Mouse (Mus musculus) lung, embryonic 16.5 days (tissue): ENCODE results near the gene Timp4. TPM values are rescaled to one million over a fixed set of nuclear protein-coding genes. Genes with fewer than 3 reads are reported as not detected.

Source experiments
- ATAC-seq: fragments of 200-750 bp; cut with Nextera tagmentation; 2 replicates; pipeline ENCODE4 v1.8.0; 2017; ENCODE audit warnings: low read depth, mild to moderate bottlenecking, moderate library complexity
- H3K27ac ChIP-seq: fragments of 300-500 bp; sonication (generic); 2 replicates; pipeline ENCODE4 v1.5.1; 2014; ENCODE audit warnings: mild to moderate bottlenecking, control low read depth, low read length
- H3K27me3 ChIP-seq: fragments of 300-500 bp; sonication (generic); 2 replicates; pipeline ENCODE4 v1.6.1; 2014; ENCODE audit warnings: low read depth, low read length, mixed read lengths; ENCODE audit not compliant: control insufficient read depth, insufficient read depth
- H3K36me3 ChIP-seq: fragments of 300-500 bp; sonication (generic); 2 replicates; pipeline ENCODE4 v1.6.1; 2014; ENCODE audit warnings: low read length; ENCODE audit not compliant: control insufficient read depth, insufficient read depth
- H3K4me1 ChIP-seq: fragments of 300-500 bp; sonication (generic); replicated peaks from 2 replicates; pipeline ENCODE4 v1.6.1; 2014; ENCODE audit warnings: low read length, mixed read lengths; ENCODE audit not compliant: control insufficient read depth, insufficient read depth
- H3K4me2 ChIP-seq: fragments of 300-500 bp; sonication (generic); 2 replicates; pipeline ENCODE4 v1.6.1; 2014; ENCODE audit warnings: low read depth, low read length, control low read depth
- H3K4me3 ChIP-seq: fragments of 300-500 bp; sonication (generic); 2 replicates; pipeline ENCODE4 v1.5.1; 2014; ENCODE audit warnings: mild to moderate bottlenecking, low read length, control low read depth
- H3K9ac ChIP-seq: fragments of 300-500 bp; sonication (generic); 2 replicates; pipeline ENCODE4 v1.6.1; 2014; ENCODE audit warnings: low read length, control low read depth
- H3K9me3 ChIP-seq: fragments of 300-500 bp; sonication (generic); 2 replicates; pipeline ENCODE4 v1.6.1; 2016; ENCODE audit warnings: low read length; ENCODE audit not compliant: control insufficient read depth
- WGBS: fragments of 180-500 bp; shearing (Covaris S2); extraction: QIAGEN DNeasy Blood & Tissue Kit; methylation state at CpG from one replicate; pipeline ENCODE4 v1.1.7; 2014; 5-methylcytosine and 5-hydroxymethylcytosine counted together
- polyA plus RNA-seq: library from polyadenylated mRNA; unstranded; fragments of >200 nt; fragmentation: Nextera tagmentation; extraction: Ambion mirVana; gene quantifications from 2 replicates; pipeline ENCODE4 v1.2.1, GENCODE M21; 2015

The Timp4 gene
- polyA plus RNA-seq, 1 experiment from 2014 or later = 2.3 TPM

DNA sequence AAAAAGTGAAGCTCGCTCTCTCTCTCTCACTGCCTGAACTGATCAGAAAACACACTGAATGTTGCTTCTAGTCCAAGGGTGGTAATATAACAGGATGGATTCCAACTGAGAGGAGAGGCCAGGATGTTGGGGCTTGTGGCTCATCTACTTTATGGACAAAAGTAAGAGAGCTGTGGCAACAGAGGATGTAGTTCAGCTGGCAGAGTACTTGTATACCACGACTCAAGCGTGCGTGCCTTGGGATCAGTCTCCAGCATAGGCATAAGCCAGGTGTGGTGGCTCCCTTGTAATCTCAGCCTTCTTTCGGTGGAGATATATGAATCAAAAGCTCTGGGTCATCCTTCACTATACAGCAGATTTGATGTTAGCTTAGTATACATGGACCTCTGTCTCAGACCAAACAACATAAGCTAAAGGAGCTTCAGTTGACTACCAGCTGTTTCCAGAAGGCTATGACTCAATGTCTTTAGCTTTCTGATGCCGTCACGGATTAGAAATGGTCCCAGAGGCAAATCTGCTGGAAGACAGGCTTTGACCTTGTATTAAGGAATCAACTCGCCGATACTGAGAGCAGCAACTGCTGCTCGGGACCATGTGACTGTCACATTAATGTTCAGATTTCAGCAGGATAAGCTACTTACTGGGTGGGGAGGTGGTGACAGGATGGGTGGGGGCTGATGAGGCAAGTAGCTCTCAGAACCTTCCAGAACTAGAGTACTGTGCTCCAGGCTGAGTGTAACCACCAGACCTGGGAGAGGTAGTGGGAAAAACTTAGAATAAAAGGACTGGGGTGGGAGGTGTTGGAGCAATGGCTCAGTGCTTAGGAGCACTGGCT, 16.8 kb upstream of the Timp4 start:
- Histone ChIP-seq H3K27me3 (no peaks in the 10 kb centered on the region), H3K9ac (no peak overlapping the region), H3K9me3 (no peaks in the 10 kb centered on the region), H3K4me3 (no peak overlapping the region), H3K4me1 (peaks cover 16% of the 10 kb centered on the region), H3K36me3 (no peaks in the 10 kb centered on the region), H3K4me2 (no peak overlapping the region), H3K27ac (no peak overlapping the region)
- WGBS = 82% methylated on average over 10 of the region's 10 CpGs
- no peak for ATAC-seq

- peak; percentile 79 for ATAC-seq
- no peak overlapping the region for H3K27ac ChIP-seq
- no peaks in the 10 kb centered on the region for H3K36me3 ChIP-seq
- 50% methylated on average over 2 of the region's 2 CpGs for WGBS
- H3K4me1 ChIP-seq = peaks cover 16% of the 10 kb centered on the region
- H3K4me3 ChIP-seq = no peak overlapping the region
- no peak overlapping the region for H3K4me2 ChIP-seq
- H3K9me3 ChIP-seq = no peaks in the 10 kb centered on the region
- no peak overlapping the region for H3K9ac ChIP-seq
- H3K27me3 ChIP-seq = no peaks in the 10 kb centered on the region
Observed at GRCm38 (mm10) chr6:115267916-115268315, 15.9 kb upstream of the Timp4 start.

GRCm38 (mm10) chr6:115266791-115267190, 14.8 kb upstream of the Timp4 start:
- WGBS = 64% methylated on average over 5 of the region's 5 CpGs
- no peaks in the 10 kb centered on the region for H3K9me3 ChIP-seq
- H3K4me2 ChIP-seq = no peak overlapping the region
- no peak for ATAC-seq
- no peaks in the 10 kb centered on the region for H3K36me3 ChIP-seq
- no peak overlapping the region for H3K9ac ChIP-seq
- no peaks in the 10 kb centered on the region for H3K27me3 ChIP-seq
- no peak overlapping the region for H3K4me3 ChIP-seq
- no peak overlapping the region for H3K27ac ChIP-seq
- peaks cover 12% of the 10 kb centered on the region for H3K4me1 ChIP-seq

- ATAC-seq = no peak
- H3K9me3 ChIP-seq = no peaks in the 10 kb centered on the region
- H3K4me3 ChIP-seq = no peak overlapping the region
- H3K27ac ChIP-seq = no peak overlapping the region
- 0 out of 2 replicates have a peak, but pooled peaks cover 2% of the 10 kb centered on the region for H3K4me1 ChIP-seq
- H3K4me2 ChIP-seq = no peak overlapping the region
- WGBS = 84% methylated on average over 3 of the region's 3 CpGs
- no peaks in the 10 kb centered on the region for H3K27me3 ChIP-seq
- no peaks in the 10 kb centered on the region for H3K36me3 ChIP-seq
- H3K9ac ChIP-seq = no peak overlapping the region
Observed at GRCm38 (mm10) chr6:115260507-115260906, 8.5 kb upstream of the Timp4 start.

DNA sequence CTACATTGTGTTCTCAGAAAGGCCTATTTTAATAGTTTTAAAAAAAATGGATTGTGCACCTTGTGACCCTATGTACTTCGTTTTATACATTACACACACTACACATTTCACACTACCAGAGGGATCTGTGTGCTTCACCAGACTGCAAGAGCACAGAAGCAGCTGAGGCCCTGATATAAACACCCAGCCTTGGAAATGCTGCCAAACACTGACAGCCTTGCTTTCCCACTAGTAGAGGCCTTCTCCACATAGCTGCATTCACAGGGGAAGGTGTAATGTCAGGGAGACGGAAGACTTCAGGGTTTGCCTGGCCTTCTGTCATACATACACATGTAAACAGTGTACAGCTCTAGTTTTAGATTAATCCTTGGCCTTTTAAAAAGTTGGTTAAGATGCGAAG, 3.2 kb upstream of the Timp4 start:
- Histone ChIP-seq H3K4me1 (peaks cover 8% of the 10 kb centered on the region), H3K36me3 (no peaks in the 10 kb centered on the region), H3K9me3 (no peaks in the 10 kb centered on the region), H3K9ac (no peak overlapping the region), H3K27ac (no peak overlapping the region), H3K4me2 (no peak overlapping the region), H3K4me3 (no peak overlapping the region), H3K27me3 (no peaks in the 10 kb centered on the region)
- 62% methylated on average over 3 of the region's 3 CpGs for WGBS
- peak; percentile 41 for ATAC-seq

DNA sequence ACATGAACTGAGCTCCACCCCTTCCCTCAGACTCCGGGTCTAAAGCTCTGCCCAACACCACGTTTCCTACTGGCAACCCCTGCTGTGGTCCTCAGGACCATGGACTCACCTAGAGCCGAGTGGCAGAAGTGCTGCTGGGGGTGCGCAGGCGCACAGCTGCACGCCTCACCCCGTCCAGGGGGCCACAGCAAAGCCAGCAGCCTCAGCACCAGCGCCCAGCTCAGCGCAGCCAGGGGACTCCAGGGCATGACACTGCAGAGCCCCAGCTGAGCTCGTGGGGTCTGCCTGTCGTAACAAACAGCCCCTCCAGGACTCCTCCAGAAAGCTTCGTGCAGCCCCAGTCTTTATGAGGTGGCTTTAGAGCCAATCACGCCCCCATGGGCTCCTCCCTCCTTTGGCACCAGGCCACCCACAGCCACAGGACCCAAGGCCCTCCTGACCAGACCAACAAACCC, 447 bp downstream of the Timp4 start:
- H3K9ac ChIP-seq = peak overlapping the region; percentile 24
- peak overlapping the region; percentile 52 for H3K4me2 ChIP-seq
- ATAC-seq = peak; percentile 69
- 4% methylated on average over 13 of the region's 13 CpGs for WGBS
- H3K4me1 ChIP-seq = peaks cover 6% of the 10 kb centered on the region
- H3K9me3 ChIP-seq = no peaks in the 10 kb centered on the region
- peak overlapping the region; percentile 27 for H3K4me3 ChIP-seq
- H3K27me3 ChIP-seq = no peaks in the 10 kb centered on the region
- H3K36me3 ChIP-seq = no peaks in the 10 kb centered on the region
- no peak overlapping the region for H3K27ac ChIP-seq

GRCm38 (mm10) chr6:115245500-115246058, 6.4 kb downstream of the Timp4 start:
- Histone ChIP-seq H3K36me3 (no peaks in the 10 kb centered on the region), H3K9me3 (no peaks in the 10 kb centered on the region), H3K4me2 (no peak overlapping the region), H3K4me1 (peaks cover 4% of the 10 kb centered on the region; the same call in 1 of the 2 replicates), H3K9ac (no peak overlapping the region), H3K4me3 (no peak overlapping the region), H3K27me3 (no peaks in the 10 kb centered on the region), H3K27ac (no peak overlapping the region)
- 73% methylated on average over 3 of the region's 3 CpGs for WGBS
- ATAC-seq = no peak

GRCm38 (mm10) chr6:115244222-115244621, 7.8 kb downstream of the Timp4 start:
- H3K27me3 ChIP-seq = no peaks in the 10 kb centered on the region
- no peak overlapping the region for H3K27ac ChIP-seq
- H3K9me3 ChIP-seq = no peaks in the 10 kb centered on the region
- no peak overlapping the region for H3K9ac ChIP-seq
- no peaks in the 10 kb centered on the region for H3K36me3 ChIP-seq
- no peak overlapping the region for H3K4me3 ChIP-seq
- H3K4me2 ChIP-seq = no peak overlapping the region
- peaks cover 4% of the 10 kb centered on the region; the same call in 1 of the 2 replicates for H3K4me1 ChIP-seq
- ATAC-seq = no peak
- WGBS = 69% methylated on average over 2 of the region's 2 CpGs

DNA sequence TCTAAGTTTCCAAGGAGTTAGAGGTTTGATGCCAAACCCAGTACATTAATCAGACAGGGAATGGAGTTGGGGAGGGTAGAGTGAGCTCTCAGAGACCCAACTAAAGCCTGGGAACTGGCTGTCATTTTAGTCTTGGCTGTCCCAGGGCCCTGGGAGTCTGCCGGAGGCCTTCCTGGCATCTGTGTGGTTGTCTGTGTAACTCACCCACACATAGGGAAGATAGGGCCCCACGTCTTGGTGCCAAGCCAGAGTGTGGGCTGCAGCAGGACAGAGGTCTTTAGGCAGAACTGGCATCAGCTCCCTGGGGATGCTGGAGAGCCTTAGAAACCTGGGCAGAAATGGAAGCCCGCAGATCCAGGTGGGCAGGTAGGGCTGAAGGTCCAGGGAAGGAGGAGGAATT, 10.1 kb downstream of the Timp4 start:
- H3K4me3 ChIP-seq = no peak overlapping the region
- no peaks in the 10 kb centered on the region for H3K27me3 ChIP-seq
- H3K9me3 ChIP-seq = no peaks in the 10 kb centered on the region
- ATAC-seq = no peak
- H3K4me2 ChIP-seq = no peak overlapping the region
- no peaks in the 10 kb centered on the region for H3K36me3 ChIP-seq
- WGBS = 75% methylated on average over 3 of the region's 3 CpGs
- H3K9ac ChIP-seq = no peak overlapping the region
- no peak overlapping the region for H3K27ac ChIP-seq
- peaks cover 4% of the 10 kb centered on the region; the same call in 1 of the 2 replicates for H3K4me1 ChIP-seq
